Mouse (Mus musculus) heart, embryonic 16.5 days (tissue): ENCODE results near the gene Rnf167. TPM values are rescaled to one million over a fixed set of nuclear protein-coding genes. Genes with fewer than 3 reads are reported as not detected.

ENCODE experiments used
- ATAC-seq: fragments of 200-750 bp; cut with Nextera tagmentation; replicated peaks from 2 replicates; pipeline ENCODE4 v1.8.0; 2017; ENCODE audit warnings: moderate number of reproducible peaks; ENCODE audit not compliant: insufficient read depth, low FRiP score; ENCODE audit errors: extremely low read depth
- H3K27ac ChIP-seq: fragments of 300-500 bp; sonication (generic); 2 replicates; pipeline ENCODE4 v1.5.1; 2014; ENCODE audit warnings: mild to moderate bottlenecking, low read length, control low read depth, moderate library complexity
- H3K27me3 ChIP-seq: fragments of 300-500 bp; sonication (generic); 2 replicates; pipeline ENCODE4 v1.6.1; 2014; ENCODE audit warnings: low read length, mixed read lengths; ENCODE audit not compliant: control insufficient read depth, insufficient read depth
- H3K36me3 ChIP-seq: fragments of 300-500 bp; sonication (generic); 2 replicates; pipeline ENCODE4 v1.6.1; 2014; ENCODE audit not compliant: control insufficient read depth, insufficient read depth
- H3K4me1 ChIP-seq: fragments of 300-500 bp; sonication (generic); 2 replicates; pipeline ENCODE4 v1.6.1; 2014; ENCODE audit warnings: low read length, mixed read lengths; ENCODE audit not compliant: control insufficient read depth, insufficient read depth
- H3K4me2 ChIP-seq: fragments of 300-500 bp; sonication (generic); 2 replicates; pipeline ENCODE4 v1.6.1; 2014; ENCODE audit warnings: low read depth, mild to moderate bottlenecking, control low read depth, low read length
- H3K4me3 ChIP-seq: fragments of 300-500 bp; sonication (generic); 2 replicates; pipeline ENCODE4 v1.5.1; 2014; ENCODE audit warnings: mild to moderate bottlenecking, control low read depth, low read length
- H3K9ac ChIP-seq: fragments of 300-500 bp; sonication (generic); 2 replicates; pipeline ENCODE4 v1.6.1; 2014; ENCODE audit warnings: low read length, control low read depth
- H3K9me3 ChIP-seq: fragments of 300-500 bp; sonication (generic); replicated peaks from 2 replicates; pipeline ENCODE4 v1.6.1; 2016; ENCODE audit warnings: low read length; ENCODE audit not compliant: control insufficient read depth
- WGBS: fragments of 180-500 bp; shearing (Covaris S2); extraction: QIAGEN DNeasy Blood & Tissue Kit; methylation state at CpG from one replicate; pipeline ENCODE4 v1.1.7; 2014; 5-methylcytosine and 5-hydroxymethylcytosine counted together
- polyA plus RNA-seq: library from polyadenylated mRNA; unstranded; fragments of >200 nt; fragmentation: Nextera tagmentation; extraction: Ambion mirVana; gene quantifications from 2 replicates; pipeline ENCODE4 v1.2.1, GENCODE M21; 2015

Rnf167 gene
- polyA plus RNA-seq, 1 experiment from 2014 or later = 80.3 TPM

DNA sequence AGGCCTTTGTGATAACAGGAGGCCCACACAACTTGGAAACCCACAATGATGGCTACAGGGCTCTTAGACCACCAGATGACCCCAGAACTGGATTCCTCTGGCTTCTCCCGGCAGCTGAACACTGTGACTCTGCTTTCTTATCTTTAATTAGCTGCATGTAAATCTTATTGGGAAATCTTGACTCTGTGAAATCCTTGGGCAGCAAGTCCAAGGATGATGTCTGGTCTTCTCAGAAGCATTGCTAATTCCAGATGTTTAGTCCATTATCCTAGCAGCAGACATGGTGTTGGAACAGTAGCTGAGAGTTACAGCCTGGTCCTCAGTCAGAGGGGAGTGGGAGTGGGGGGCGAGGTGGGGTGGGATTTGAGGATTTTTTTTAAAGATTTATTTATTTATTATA, 18.6 kb upstream of the Rnf167 start:
- no peak overlapping the region for H3K4me2 ChIP-seq
- ATAC-seq = no peak
- WGBS = 59% methylated on average over 2 of the region's 2 CpGs
- H3K27me3 ChIP-seq = no peaks in the 10 kb centered on the region
- no peaks in the 10 kb centered on the region for H3K9me3 ChIP-seq
- no peaks in the 10 kb centered on the region for H3K36me3 ChIP-seq
- H3K27ac ChIP-seq = no peak overlapping the region
- no peaks in the 10 kb centered on the region for H3K4me1 ChIP-seq
- no peak overlapping the region for H3K9ac ChIP-seq
- H3K4me3 ChIP-seq = no peak overlapping the region

- no peaks in the 10 kb centered on the region for H3K4me1 ChIP-seq
- ATAC-seq = no peak
- H3K4me3 ChIP-seq = no peak overlapping the region
- no peak overlapping the region for H3K27ac ChIP-seq
- H3K9ac ChIP-seq = no peak overlapping the region
- no peaks in the 10 kb centered on the region for H3K9me3 ChIP-seq
- no peak overlapping the region for H3K4me2 ChIP-seq
- H3K36me3 ChIP-seq = no peaks in the 10 kb centered on the region
- no peaks in the 10 kb centered on the region for H3K27me3 ChIP-seq
- WGBS = 47% methylated on average over 5 of the region's 5 CpGs
These were observed 17.5 kb upstream of the Rnf167 start for GRCm38 (mm10) chr11:70629557-70629956.

- no peak overlapping the region for H3K9ac ChIP-seq
- H3K4me3 ChIP-seq = no peak overlapping the region
- H3K36me3 ChIP-seq = no peaks in the 10 kb centered on the region
- H3K4me2 ChIP-seq = no peak overlapping the region
- no peaks in the 10 kb centered on the region for H3K4me1 ChIP-seq
- no peak for ATAC-seq
- WGBS = 59% methylated on average over 7 of the region's 7 CpGs
- no peaks in the 10 kb centered on the region for H3K9me3 ChIP-seq
- H3K27me3 ChIP-seq = no peaks in the 10 kb centered on the region
- no peak overlapping the region for H3K27ac ChIP-seq
These were observed 16.9 kb upstream of the Rnf167 start for GRCm38 (mm10) chr11:70630129-70630528.

GRCm38 (mm10) chr11:70635601-70636000, 11.4 kb upstream of the Rnf167 start:
- H3K4me1 ChIP-seq = peaks cover 11% of the 10 kb centered on the region
- 76% methylated on average over 4 of the region's 4 CpGs for WGBS
- H3K4me3 ChIP-seq = no peak overlapping the region
- H3K9me3 ChIP-seq = no peaks in the 10 kb centered on the region
- no peak for ATAC-seq
- H3K36me3 ChIP-seq = no peaks in the 10 kb centered on the region
- no peak overlapping the region for H3K9ac ChIP-seq
- no peak overlapping the region for H3K4me2 ChIP-seq
- no peaks in the 10 kb centered on the region for H3K27me3 ChIP-seq
- H3K27ac ChIP-seq = no peak overlapping the region

DNA sequence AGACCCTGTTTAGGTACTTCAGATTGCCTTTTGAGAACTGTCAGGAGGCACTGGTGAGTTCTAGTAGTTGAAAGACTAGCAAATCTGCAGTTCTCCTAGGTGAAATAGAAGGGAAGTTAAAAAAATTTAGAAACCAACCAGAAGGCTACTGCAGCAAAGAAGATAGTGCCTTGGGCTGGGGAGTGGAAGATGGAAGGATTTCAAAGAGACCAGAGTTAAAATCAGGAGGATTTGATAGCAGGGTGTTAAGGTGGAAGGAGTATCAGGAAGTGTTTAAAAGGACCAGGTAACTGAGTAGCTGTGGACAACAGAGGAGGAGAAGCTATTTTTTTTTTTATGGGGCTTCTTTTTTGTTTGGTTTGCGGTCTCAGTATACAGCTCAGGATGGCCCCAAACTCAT, 9.3 kb upstream of the Rnf167 start:
- no peak overlapping the region for H3K9ac ChIP-seq
- no peaks in the 10 kb centered on the region for H3K9me3 ChIP-seq
- H3K4me2 ChIP-seq = no peak overlapping the region
- no peak overlapping the region for H3K4me3 ChIP-seq
- WGBS = 89% methylated on average over 1 of the region's 1 CpGs
- H3K27me3 ChIP-seq = no peaks in the 10 kb centered on the region
- no peak overlapping the region for H3K27ac ChIP-seq
- H3K36me3 ChIP-seq = no peaks in the 10 kb centered on the region
- ATAC-seq = no peak
- H3K4me1 ChIP-seq = peaks cover 11% of the 10 kb centered on the region

DNA sequence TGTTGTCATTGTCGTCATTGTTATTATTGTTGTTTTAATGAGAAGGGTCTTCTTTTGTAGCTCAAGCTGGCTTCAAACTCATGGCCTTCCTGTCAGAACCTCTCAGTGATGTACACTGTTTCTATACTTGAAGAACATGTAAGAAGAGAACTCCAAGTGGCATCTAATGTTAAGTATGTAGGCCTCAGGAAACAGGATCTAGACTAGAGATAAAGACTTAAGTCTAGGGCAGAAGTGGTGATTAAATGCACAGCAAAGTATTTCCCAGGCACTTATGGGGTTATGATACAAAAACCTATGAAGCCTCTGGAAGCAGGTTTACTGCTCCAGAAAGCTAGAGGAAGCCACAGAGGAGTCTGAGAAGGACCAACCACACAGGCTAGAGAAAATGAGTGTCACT, 8.7 kb upstream of the Rnf167 start:
- Histone ChIP-seq H3K27ac (peak overlapping the region; percentile 17), H3K4me3 (no peak overlapping the region), H3K4me1 (peaks cover 11% of the 10 kb centered on the region), H3K9me3 (no peaks in the 10 kb centered on the region), H3K36me3 (0 out of 2 replicates have a peak, but pooled peaks cover 2% of the 10 kb centered on the region), H3K9ac (no peak overlapping the region), H3K27me3 (no peaks in the 10 kb centered on the region), H3K4me2 (no peak overlapping the region)
- no peak for ATAC-seq
- 75% methylated on average over 1 of the region's 1 CpGs for WGBS

DNA sequence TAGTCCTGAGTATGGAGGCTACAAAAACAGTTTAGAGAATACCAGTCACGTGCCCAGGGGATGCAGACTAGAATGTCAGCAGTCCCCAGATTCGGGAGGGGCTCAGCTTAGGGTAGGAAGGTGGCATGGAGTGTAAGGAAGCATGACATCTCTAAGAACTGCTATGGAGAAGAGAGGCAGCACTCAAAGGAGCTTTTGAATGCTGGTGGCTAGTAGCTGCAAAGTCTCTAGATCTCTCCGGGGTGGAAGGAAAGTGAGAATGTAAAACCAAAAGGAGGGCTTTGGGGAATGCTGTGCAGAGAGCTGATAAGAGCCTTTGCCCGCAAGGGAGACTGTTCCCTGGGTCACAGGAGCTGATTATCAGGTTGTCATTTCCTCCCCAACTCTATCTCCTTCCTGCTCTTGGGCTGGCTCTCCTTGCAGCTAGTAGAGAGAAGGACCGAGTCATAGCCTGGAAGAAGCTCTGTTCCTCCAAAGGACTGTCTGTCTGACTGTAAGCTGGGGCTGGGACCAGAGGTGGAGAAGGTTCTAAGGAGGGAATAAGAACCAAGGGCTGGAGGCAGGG, 8.2 kb upstream of the Rnf167 start, which contains the start of gene Gp1ba:
Gp1ba (plus strand) TSS at position 409 of the 565 bp plus-strand sequence.
- H3K9me3 ChIP-seq = no peaks in the 10 kb centered on the region
- 0 out of 2 replicates have a peak, but pooled peaks cover 5% of the 10 kb centered on the region for H3K36me3 ChIP-seq
- H3K27ac ChIP-seq = peak within 1 kb of the TSS; percentile 36
- 9% methylated on average over 5 of the region's 5 CpGs for WGBS
- no peaks in the 10 kb centered on the region for H3K27me3 ChIP-seq
- peaks cover 11% of the 10 kb centered on the region for H3K4me1 ChIP-seq
- peak within 1 kb of the TSS; percentile 42; the same call in 1 of the 2 replicates for H3K9ac ChIP-seq
- H3K4me3 ChIP-seq = no peak within 1 kb of the TSS
- ATAC-seq = no peak
- H3K4me2 ChIP-seq = peak within 1 kb of the TSS; percentile 17; the same call in 1 of the 2 replicates

DNA sequence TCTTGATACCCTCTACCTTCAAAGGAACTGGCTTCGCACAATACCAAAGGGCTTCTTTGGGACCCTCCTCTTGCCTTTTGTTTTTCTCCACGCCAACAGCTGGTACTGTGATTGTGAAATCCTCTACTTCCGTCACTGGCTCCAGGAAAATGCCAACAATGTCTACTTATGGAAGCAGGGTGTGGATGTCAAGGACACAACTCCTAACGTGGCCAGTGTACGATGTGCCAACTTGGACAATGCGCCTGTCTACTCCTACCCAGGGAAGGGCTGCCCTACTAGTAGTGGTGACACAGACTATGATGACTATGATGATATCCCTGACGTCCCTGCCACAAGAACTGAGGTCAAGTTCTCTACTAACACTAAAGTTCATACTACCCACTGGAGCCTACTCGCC, 7.1 kb upstream of the Rnf167 start:
- no peak for ATAC-seq
- Histone ChIP-seq H3K36me3 (peaks cover 14% of the 10 kb centered on the region), H3K4me3 (no peak overlapping the region), H3K9me3 (no peaks in the 10 kb centered on the region), H3K27ac (no peak overlapping the region), H3K9ac (no peak overlapping the region), H3K4me2 (no peak overlapping the region), H3K4me1 (peaks cover 11% of the 10 kb centered on the region), H3K27me3 (no peaks in the 10 kb centered on the region)
- WGBS = 76% methylated on average over 8 of the region's 8 CpGs

DNA sequence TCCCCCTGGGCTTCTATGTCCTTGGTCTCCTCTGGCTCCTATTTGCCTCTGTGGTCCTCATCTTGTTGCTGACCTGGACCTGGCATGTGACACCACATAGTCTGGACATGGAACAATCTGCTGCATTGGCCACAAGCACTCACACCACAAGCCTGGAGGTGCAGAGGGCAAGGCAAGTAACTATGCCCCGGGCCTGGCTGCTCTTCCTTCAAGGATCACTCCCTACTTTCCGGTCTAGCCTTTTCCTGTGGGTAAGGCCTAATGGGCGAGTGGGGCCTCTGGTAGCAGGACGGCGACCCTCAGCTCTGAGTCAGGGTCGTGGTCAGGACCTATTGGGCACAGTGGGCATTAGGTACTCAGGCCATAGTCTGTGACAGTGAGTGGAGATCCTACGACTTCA, 5.8 kb upstream of the Rnf167 start:
- H3K27ac ChIP-seq = no peak overlapping the region
- H3K9ac ChIP-seq = no peak overlapping the region
- H3K4me2 ChIP-seq = no peak overlapping the region
- peaks cover 19% of the 10 kb centered on the region for H3K36me3 ChIP-seq
- peaks cover 24% of the 10 kb centered on the region for H3K4me1 ChIP-seq
- no peak for ATAC-seq
- no peaks in the 10 kb centered on the region for H3K27me3 ChIP-seq
- WGBS = 79% methylated on average over 7 of the region's 7 CpGs
- H3K4me3 ChIP-seq = no peak overlapping the region
- H3K9me3 ChIP-seq = no peaks in the 10 kb centered on the region
